Mouse (Mus musculus) gastrocnemius, postnatal 4 days (tissue): ENCODE data around the gene Dnlz. TPM values are rescaled to one million over a fixed set of nuclear protein-coding genes. Genes with fewer than 3 reads are reported as not detected.

Experiments
- DNase-seq, 2 experiments: peaks; one replicate each; pipeline ENCODE4 v3.0.0; 2021 to 2022; ENCODE audit warnings: low spot score in 2 of 2, mixed read lengths in 2 of 2
- total RNA-seq, 2 experiments: library from RNA; stranded (reverse); gene quantifications; 2 replicates each; pipeline ENCODE4 v1.2.3; 2021

Gene Dnlz
- total RNA-seq, 2 experiments from 2014 or later = 18.5 to 21.0 TPM

DNA sequence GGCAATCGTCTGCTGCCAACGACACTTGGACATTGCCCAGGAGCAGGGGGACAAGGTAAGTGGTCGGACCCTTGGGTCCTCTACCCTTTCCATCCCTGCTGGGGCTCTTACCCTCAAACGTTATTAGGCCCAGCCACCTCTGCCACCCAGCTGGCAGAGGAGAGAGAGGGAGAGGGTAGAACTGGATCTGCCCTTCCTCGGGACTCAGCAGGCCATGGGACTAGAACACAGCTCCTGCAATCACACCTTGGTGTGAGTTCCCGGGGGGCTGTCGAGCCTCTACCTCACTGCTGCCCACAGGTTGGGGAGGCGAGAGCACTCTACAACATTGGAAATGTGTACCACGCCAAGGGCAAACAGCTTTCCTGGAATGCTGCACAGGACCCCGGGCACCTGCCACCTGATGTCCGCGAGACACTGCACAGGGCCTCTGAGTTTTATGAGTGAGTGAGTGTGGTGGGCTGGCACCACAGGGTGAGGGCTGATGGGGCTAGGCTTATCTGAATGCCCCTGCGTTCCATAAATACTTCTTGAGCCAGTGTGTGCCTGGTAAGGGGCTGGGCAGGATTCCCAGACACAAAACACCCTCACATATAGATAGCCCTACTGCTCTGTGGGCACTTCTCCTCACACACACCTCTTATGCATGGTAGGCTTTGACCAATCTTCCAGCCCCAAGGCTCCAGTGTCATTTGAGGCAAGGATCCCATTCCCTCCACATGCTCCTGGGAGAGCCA, 28.2 kb downstream of the Dnlz start:
- DNase-seq = no peak

DNA sequence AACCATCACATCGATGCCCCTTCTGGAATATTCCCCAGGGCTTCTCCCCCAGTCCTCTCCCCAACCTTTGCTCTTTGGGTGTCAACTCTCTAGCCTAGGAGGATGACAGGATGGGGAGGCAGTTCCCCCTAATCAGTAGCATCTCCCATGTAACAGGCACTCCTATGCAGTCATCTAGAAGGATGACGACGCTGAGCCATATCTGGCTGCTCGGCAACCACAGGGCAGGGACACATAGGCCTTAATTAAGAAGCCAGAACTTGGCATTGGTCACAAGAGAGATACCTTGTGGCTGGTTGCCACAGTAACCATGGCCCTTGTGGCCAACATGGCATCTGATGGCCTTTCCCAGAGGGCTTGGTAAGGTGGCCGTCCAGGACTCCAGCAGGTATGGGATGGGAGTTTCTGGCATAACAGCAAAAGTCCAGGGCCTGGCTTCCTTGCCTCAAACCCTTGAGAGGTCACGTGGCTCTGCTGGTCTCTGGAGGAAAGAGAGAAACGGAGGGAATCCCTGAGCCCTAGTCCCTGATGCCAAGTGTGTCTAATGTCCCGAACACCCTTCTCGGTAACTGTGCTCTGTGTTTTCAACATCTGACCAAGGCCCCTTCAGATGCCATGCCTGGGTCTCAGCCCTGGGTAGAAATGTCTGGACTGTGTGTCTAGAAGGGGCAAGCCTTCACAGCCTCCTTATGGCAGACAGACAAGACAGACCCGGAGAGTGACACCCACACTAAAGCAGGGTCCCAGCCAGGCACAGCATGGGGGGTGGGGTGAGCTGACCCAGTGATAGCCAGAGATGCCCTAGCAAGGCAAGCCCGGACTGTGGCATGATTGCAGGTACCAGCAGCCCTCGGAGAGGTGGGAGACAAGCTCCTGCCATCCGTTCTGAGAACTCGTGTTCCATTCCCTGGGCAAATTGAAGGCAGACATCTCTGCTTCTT, 31.4 kb downstream of the Dnlz start:
- no peak for DNase-seq

DNA sequence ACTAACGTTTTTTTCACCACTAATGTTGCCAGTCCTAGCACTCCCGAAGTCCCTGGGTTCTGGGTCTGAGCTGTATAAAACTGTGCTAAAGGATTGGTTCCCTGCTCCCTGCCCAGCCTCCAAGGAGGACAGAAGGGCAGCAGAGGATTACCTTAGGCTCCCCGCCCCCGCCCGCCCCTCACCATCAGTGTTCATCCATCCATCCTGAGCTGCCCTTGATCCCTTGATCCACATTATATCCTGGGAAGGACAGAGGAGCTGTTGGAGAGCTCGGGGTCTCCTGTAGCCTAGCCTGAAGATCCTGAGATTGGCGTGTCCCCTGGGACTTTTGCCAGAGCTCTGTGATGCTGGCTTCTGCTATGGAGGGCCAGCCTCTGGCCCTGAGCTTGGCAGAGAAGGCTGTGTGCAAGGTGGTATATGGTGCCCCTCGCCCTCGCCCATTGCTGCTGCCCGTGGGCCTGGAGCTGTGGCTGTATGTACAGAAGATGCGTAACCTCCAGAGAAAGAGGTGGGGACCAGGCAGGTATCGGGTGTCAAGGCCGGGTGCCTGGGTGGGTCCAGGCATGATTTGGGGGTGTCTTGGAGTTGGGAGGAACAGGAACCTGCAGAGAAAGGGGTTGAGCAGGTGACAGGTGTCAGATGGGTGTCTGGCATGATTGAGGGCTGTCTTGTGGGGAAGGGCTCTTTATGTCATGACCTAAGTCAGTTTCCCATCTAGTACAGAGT, 32.2 kb downstream of the Dnlz start:
- no peak for DNase-seq

DNA sequence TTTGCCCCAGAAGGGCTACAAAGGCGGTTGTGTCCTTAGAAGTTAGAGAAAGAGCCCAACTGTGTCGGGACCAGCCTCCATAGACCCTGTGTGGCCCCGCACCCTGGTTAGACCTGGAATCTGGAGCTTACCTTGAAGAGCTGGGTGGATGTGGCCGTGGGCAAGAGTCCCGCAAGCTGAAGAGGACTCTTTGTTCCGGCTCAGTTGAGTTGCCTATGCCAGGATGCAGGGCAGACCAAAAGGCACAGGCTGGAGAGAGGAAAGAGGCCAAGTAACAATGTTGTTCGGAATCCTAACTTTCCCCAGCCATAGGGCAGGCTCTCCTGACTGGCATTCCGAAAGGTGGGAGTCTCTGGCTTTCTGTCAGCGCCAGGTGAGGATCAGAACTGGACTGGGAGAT, 32.8 kb downstream of the Dnlz start:
- no peak for DNase-seq

DNA sequence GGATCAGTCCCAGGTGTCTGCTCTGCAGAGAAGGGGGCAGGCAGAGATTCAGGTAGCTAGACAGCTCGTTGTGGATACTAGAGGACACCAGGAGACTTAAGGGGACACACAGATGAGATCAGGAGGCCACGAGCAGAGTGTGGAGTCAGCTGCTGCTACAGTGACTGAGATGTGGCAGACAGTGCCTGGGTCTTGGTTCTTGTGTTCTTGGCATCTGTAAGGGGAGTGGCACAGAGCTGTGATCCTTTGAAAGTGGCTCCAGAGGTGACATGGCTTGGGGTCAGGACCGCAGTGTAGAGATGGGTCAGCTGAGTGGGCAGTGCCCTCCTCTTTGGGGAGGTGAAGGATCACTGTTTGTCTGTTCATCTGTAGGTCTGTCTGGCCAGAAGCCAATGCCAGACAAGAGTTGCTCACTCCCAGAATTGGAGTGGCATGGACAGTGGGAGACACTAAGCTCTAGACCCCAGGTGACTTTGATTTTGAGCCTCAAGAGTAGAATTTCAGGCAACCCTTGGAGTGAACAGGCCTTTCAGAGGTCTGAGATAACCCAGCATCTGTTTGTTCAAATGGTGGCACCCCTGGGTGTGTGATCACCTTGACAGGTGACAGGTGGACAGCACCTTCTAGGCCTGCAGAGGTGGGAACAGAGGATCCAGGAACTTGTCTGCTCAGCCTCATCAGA, 33.8 kb downstream of the Dnlz start:
- no peak for DNase-seq

DNA sequence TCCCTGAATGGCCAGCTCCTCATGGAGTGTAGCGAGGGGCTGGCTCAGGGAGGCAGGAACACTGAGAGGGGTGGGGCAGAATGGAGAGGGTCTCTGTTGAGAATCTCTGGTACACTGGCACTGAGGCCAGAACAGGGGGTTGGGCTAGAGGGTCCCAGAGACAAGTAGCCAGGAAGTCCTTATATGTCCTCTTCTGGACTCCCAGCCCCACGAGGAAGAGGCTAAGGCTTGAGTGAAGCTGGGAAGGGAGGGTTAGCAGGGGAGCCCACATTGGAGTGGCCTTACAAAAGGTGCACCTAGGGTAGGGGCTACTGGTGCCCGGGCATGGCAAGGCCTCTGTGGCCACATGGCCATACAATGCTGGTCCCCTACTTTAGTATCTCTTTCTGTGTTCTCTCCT, 34.5 kb downstream of the Dnlz start:
- DNase-seq = no peak

DNA sequence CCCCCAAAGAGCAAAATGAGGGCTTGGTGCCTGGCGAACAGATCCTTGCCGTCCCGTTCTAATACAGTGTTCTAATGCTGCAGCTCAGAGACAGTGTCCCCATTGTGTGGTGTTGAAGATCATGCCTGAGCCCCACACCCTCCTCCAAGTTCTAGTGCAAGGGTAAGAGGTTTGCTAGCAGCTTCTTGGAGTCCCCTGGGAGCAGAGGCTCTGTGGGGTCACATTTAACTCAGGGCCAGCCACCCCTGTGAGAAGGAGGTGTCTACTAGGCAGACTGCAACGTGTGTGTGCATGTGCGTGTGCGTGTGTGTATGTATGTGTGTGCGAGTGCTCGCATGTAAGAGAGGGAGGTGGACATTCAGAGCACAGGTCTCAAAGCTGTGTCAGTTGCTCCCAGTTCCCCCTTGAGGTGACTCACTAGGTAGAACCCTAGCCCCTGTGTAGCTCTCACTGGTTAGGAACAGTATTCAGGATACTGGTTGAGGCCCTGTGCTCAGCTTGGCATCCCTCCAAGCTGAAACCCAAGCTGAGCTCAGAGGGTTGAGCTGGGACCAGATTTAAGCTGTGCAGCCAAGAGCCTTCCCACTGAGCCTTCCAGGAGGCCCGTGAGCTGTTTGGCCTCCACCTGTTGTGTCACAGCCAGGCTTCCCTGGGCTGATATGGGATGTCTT, 35.2 kb downstream of the Dnlz start:
- peak in 1 of 2 experiments; percentile 44 for DNase-seq

DNA sequence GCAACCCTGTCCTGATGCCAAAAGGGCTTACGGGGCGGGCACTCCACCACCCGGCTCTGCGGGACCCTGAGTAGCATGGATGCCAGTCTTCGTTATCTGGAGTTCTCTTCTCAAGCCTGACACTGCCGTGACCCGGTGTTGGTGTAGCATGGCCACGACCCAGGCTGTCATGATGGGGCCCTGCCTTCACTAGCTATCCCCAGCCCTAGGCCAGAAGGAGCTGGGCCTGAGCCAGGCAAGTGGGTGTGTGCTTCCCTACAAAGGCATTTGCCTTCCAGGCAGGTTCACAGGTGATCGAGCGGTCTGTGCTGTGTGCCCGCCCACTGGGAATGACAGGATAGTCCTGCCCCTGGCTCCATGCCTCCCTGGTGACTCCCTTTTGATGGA, 36.0 kb downstream of the Dnlz start:
- peak in 1 of 2 experiments; percentile 70 for DNase-seq

DNA sequence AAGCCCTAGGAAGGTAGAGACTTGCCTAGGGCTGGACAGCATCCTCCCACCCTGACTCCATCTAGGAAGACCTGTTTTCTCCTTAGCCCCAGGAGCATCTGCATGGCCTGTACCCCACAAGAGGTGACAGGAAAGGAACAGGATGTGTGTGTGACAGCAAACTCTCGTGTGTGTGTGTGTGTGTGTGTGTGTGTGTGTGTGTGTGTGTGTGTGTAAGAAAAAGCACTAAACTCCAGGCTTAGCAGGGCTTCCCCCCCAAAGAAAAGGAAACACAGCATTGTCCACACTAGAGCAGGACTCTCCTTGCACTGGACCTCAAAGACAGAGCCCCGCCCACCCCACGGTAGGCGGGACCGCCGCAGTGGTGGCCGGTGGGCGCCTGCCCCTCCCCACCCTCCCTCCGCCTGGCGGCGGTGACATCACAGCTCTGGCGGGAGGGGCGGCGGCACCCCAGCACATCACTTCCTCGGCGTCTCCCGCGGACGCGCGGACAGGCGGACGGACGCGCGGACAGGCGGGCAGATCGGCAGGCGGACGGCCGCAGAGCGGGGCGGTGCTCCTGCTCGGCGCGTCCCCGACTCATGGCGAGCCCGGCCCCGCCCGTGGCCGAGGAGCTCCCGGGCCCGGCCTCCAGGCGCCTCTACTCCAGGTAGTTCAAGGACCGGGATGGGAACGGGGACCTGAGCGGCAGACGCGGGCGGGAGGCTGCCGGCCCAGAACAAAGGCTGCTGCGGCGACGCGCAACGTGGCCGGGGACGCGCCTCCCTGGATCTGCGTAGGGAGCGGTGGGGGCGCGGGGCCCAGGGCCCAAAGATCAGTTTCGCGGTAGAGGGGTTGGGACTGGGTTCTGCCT, 36.6 kb downstream of the Dnlz start, which contains the start of gene Gpsm1:
Gene Gpsm1, plus strand, starts transcription at position 444 of the 853 bp plus-strand sequence.
- DNase-seq = peak; percentile 72 to 87

DNA sequence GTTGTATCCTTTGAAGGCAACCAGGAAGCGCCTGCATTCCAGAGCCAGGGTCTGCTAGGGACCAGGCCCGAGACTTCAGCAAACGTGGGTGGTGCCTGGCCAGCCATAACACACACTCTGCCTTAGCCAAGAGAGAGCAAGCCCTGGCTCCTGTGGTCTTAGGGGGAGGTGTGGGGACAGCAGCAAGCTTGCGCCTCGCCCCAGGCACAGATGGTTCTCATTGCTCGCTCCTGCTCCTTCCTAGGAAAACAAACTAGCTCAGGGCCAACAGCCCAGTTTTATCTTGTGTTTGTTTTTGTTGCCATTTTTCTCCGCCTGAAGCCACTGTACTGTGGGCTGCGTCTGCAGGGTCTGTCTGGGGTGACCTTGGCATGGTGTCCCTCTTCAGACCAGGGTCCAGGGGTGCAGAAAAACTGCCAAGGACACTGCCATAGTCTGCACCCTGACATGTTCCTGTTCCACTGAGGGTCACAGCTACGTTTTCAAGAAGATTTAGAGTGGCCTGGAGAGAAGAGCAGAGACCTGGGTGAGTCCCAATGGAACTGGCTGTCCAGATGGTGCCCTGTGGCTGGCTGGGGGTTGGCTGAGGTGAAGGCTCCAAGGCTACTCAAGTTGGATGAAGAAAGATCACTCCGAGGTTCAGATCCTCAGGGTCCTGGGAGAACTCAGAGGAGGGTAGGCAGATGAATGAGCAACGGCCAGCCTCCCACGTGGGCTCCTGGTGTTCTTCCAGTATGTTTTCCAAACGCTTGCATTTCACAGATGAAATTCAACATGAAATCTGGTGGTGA, 37.4 kb downstream of the Dnlz start:
- DNase-seq = peak; percentile 54 to 68

DNA sequence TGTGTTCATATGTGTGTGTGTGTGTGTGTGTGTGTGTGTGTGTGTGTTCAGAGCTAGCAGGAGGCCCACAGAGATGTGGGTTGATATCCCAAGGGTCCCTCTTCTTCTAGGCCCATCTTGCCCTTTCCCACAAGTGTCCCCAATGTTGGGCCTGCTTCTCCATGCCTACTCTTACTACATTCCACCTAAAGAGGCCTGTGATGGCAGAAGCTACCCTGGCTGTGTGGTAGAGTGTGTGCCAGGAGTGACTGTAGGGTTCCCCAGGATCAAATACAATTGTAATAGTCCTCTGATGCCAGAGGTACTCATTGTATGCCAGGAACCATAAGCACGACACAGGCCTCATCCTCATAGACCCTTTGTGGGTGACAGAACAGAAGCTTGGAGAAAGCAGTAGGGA, 38.5 kb downstream of the Dnlz start:
- no peak for DNase-seq

DNA sequence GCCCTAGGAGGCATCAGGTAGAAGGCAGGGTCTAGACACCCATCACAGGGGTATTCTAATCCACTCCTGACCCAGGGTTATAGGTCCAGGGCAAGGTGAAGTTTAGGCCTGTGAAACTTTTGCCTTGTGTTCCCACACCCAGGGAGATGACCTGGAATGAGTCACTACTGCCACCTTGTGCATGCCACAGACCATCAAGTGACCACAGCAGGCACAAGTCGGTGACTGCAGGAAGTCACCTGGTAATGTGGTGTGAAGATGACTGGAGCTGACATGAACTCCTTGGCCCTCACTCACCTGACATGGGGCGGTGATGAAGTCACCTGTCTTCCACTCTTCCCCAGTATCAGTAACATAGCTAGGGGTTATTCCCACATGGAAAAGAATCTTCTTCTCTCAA, 39.1 kb downstream of the Dnlz start:
- no peak for DNase-seq

DNA sequence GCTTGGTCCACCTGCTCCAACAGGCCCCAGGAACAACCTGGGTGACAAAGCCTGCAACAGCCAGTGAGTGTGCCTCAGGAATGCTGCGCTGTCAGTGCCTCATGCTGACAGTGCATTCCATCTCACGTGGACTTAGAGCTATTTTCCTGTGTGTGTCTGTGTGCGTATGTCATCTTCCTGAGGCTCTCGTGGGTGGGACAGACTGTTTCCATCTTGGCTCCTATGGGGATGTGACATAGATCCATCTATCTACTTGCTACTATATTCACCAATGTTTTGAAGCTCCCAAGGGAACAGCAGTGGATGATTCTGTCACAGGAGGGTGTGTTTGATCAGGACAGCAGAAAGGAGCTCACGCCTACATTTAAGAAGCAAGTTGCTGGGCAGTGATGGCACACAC, 40.0 kb downstream of the Dnlz start:
- no peak for DNase-seq

DNA sequence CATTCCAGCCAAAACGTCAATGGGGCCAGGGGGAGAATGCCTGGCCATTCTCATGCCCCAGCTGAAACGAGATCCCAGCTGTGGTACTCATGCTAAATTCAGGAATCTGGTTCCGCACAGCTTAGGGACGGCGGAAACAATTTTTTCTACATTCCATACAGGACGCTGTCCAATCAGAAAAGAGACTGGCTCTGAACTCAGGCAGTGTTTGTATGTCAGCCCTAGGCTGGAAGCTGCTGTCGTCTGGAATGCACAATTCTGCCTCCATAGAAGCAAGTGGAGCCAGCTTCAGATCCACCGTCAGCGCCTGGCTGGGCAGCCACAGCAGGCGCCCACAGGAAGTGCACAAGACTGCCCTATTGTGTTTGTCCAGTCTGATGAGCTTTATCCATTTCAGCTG, 42.2 kb downstream of the Dnlz start:
- peak in 1 of 2 experiments; percentile 60 for DNase-seq

DNA sequence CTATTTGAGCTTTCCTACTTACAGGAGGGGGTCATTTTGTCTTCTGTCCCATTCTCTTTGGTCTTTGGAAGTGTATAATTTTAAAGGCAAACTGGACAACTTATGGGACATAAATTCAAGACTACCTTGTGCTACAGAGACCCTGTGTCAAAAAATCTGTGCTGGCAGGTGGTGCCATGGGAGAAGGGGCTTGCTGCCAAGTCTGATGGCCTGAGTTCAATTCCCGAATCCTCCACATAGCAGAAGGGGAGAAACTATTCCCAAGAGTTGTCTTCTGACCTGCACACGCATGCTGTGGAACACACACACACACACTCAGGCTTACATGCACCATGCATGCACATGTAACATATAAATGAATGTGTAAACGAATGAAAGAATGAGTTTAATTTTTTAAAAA, 45.2 kb downstream of the Dnlz start:
- DNase-seq = no peak

DNA sequence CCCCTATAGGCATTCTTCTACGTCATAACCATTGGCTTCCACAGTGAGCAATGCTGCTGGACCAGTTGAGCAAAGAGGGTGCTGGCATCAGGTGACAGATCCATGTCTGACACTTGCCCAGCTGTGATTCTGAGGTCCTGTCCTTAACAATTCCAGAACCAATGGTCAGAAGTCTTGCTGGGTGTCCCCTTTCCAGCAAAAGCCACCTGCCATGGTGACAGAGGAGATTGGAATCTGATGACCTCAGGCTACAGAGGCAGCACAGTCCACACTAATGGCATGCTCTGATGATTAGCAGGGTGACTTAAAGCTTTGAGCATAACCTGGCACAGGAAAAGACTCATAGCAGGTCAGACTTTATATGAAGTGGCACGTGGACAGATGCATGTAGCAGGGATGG, 46.4 kb downstream of the Dnlz start:
- no peak for DNase-seq

DNA sequence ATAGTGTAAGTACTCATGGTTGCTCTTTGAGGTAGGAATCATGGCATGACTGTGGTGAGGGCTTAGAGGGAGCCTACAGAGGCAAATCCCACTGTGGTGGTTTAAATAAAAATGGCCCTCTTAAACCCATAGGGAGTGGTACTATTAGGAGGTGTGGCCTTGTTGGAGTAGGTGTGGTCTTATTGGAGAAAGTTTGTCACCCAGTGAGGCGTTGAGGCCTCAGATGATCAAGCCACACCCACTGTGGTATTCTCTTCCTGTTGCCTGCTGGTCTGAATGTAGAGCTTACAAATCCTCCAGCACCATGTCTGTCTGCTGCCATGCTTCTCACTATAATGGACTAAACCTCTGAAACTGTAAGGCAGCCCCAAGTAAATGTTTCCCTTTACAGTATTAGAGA, 47.2 kb downstream of the Dnlz start:
- no peak for DNase-seq

DNA sequence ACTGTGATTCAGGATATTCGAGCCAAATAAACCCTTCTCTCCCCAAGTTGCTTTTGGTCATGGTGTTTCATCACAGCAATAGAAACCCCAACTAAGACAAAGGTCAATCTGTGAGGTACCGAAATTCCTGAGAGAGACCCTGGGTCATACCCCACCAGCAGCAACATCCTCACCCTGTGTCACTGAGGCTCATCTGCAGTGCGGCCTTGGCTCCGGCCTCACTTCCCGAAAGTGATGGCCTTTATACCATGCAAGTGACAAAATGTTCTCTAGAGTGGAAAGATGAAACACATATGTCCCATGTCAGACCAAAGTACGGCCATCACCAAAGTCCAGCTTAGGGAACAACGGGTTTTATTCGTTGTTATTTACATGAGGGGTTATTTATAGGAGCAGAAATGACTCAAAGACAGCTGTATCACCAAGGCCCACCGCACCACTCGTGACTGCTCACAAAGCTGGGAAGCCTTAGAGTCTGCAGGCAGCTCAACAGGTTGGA, 49.9 kb downstream of the Dnlz start:
- DNase-seq = no peak

DNA sequence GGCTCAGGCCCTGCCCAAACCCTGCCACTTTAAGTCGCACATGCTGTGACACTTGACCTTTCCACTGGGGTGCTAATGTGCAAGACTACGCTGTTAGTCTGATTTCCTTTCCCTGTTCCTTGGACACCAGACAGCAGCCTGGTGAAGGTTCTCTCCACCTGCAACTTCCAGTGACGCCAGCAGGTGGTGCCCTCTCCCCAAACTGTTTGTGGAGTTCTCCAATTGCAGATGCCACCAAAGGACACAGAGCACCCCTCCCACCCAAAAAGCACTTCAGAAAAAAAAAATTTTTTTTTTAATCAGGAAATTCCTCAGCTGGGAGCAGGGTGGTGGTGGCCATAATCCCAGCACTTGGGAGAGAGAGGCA, 51.1 kb downstream of the Dnlz start:
- DNase-seq = peak; percentile 73 to 87
